Mouse (Mus musculus): ENCODE results near the gene Tesc. TPM values are rescaled to one million over a fixed set of nuclear protein-coding genes. Genes with fewer than 3 reads are reported as not detected.

Gene Tesc
- total and polyA plus RNA-seq, 3 experiments: 0.34 to 0.80 TPM; not detected in 1

DNA sequence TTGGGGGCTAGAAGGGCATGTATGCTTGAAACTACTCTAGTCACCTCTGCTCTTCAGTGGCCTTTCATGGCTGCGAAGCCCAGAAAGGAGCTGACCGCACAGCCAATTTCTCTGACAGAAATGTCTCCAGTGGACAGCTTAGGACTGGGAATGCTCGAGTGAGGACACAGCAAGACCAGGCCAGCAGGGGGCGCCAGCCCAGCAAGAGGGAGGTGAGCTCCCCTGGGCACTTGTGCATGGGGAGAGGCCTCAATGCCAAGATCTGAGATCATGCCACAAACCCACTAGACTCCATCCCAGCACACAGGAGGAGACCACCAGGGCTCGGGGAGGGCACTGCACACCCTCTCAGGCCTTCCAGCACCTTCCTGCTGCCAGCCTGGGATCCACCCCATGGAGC is 39.3 kb downstream of the Tesc start:
- no peak overlapping the region for H3K4me2 ChIP-seq (ENCODE audit: insufficient read depth, low read depth, poor library complexity, severe bottlenecking)
- H3K4me3 ChIP-seq (replicated peaks in 1 of 3; ENCODE audit: low read depth in 2 of 3, low read length in 2 of 3, poor library complexity in 1 of 3): no peak overlapping the region
- H3K79me2 ChIP-seq (replicated peaks; ENCODE audit: control insufficient read depth, extremely low read depth, insufficient read depth, poor library complexity, severe bottlenecking): no peaks in the 10 kb centered on the region
- peak; percentile 51 for DNase-seq (ENCODE audit: extremely low read depth)
- peaks cover 67 to 94% of the 10 kb centered on the region in 2 experiments for H3K36me3 ChIP-seq (replicated peaks in 1 of 2; ENCODE audit: control insufficient read depth in 1 of 2, insufficient read depth in 1 of 2, low read length in 1 of 2)
- in situ Hi-C loops (cut with MboI; ENCODE audit: low pct_ligation_motif_present, low pct_unique_long_range_greater_than_20kb, low sequenced_read_pairs) (no loop called here), dilution Hi-C loops (cut with MboI; ENCODE audit: extremely low pct_ligation_motif_present, extremely low pct_unique_long_range_greater_than_20kb, low sequenced_read_pairs) (no loop called here)
- no peak overlapping the region for H3K9ac ChIP-seq (ENCODE audit: insufficient read depth, low read depth)
- H3K9me3 ChIP-seq (replicated peaks; ENCODE audit: low read length): no peaks in the 10 kb centered on the region
- TF ChIP-seq RAD21 (IDR thresholded peaks at IDR 0.05; ENCODE audit: low read depth, low read length) (peak; percentile 28), SMC3 (IDR thresholded peaks at IDR 0.05; ENCODE audit: low read depth, low read length) (peak; percentile 42; the same call in 1 of the 2 replicates), CTCF (conservative IDR thresholded peaks at IDR 0.05 in 1 of 2, IDR thresholded peaks at IDR 0.05 in 1 of 2; ENCODE audit: low read depth in 2 of 2, low read length in 2 of 2) (peak; percentile 67 to 73), NRF1 (IDR thresholded peaks at IDR 0.05; ENCODE audit: low read depth, low read length) (no peak), SIN3A (IDR thresholded peaks at IDR 0.05; ENCODE audit: low read length) (no peak)
- peaks cover 0 to 6% of the 10 kb centered on the region in 2 experiments; a peak in 2 of 4 replicates for H3K4me1 ChIP-seq (ENCODE audit: control insufficient read depth in 1 of 2, insufficient read depth in 2 of 2)
- H3K27me3 ChIP-seq (replicated peaks): no peaks in the 10 kb centered on the region
- H3K27ac ChIP-seq (ENCODE audit: insufficient read depth, low read depth): no peak overlapping the region

DNA sequence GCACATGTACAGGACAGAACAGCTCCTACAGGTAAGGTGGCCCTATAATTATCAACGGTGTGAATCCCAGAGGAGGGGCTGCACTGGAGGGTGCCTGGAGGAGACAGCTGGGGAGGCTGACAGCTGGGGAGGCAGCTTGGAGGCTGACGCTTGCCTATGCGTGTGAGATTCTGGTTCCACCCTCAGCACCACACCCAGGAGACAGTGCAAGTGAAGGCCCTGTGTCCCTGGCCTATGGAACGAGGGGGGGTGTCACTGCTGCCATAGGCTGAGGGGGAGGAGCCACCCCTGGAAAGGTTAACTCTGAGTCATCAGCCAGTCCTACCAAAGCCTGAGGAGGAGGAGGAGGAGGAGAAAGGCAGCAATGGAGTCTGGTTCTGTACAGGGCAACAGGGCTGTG is 40.0 kb downstream of the Tesc start:
- in situ Hi-C loops (cut with MboI; ENCODE audit: low pct_ligation_motif_present, low pct_unique_long_range_greater_than_20kb, low sequenced_read_pairs): no loop called here
- TF ChIP-seq NRF1 (IDR thresholded peaks at IDR 0.05; ENCODE audit: low read depth, low read length) (no peak), TBP (conservative IDR thresholded peaks at IDR 0.05; ENCODE audit: low read depth, low read length) (no peak), MYC (IDR thresholded peaks at IDR 0.05; ENCODE audit: low read depth, low read length) (no peak), E2F4 (IDR thresholded peaks at IDR 0.05; ENCODE audit: insufficient replicate concordance, low read depth, low read length) (no peak), ELF1 (IDR thresholded peaks at IDR 0.05; ENCODE audit: low read depth, low read length) (no peak), ZNF384 (IDR thresholded peaks at IDR 0.05; ENCODE audit: low read depth, low read length) (no peak), MAX (IDR thresholded peaks at IDR 0.05; ENCODE audit: low read length) (no peak), BHLHE40 (IDR thresholded peaks at IDR 0.05; ENCODE audit: low read depth, low read length) (no peak), HCFC1 (IDR thresholded peaks at IDR 0.05; ENCODE audit: low read depth, low read length) (no peak), POLR2AphosphoS2 (IDR thresholded peaks at IDR 0.05; ENCODE audit: low read depth, low read length) (no peak), MAFK (IDR thresholded peaks at IDR 0.05; ENCODE audit: insufficient replicate concordance, low read length) (no peak), GABPA (IDR thresholded peaks at IDR 0.05; ENCODE audit: insufficient replicate concordance, low read depth, low read length) (no peak), USF2 (conservative IDR thresholded peaks at IDR 0.05; ENCODE audit: low read depth, low read length) (no peak), TCF12 (IDR thresholded peaks at IDR 0.05; ENCODE audit: low read depth, low read length) (no peak), ETS1 (conservative IDR thresholded peaks at IDR 0.05; ENCODE audit: low read depth, low read length) (no peak), PAX5 (IDR thresholded peaks at IDR 0.05; ENCODE audit: low read length) (no peak), JUN (IDR thresholded peaks at IDR 0.05; ENCODE audit: insufficient read depth, low read depth, low read length) (no peak)
- peaks cover 70 to 95% of the 10 kb centered on the region in 2 experiments for H3K36me3 ChIP-seq (replicated peaks in 1 of 2; ENCODE audit: control insufficient read depth in 1 of 2, insufficient read depth in 1 of 2, low read length in 1 of 2)
- DNase-seq (ENCODE audit: extremely low read depth): no peak
- no peaks in the 10 kb centered on the region for H3K27me3 ChIP-seq (replicated peaks)
- no peak overlapping the region for H3K27ac ChIP-seq (ENCODE audit: insufficient read depth, low read depth)
- H3K4me1 ChIP-seq (ENCODE audit: control insufficient read depth in 1 of 2, insufficient read depth in 2 of 2): peaks cover 0 to 6% of the 10 kb centered on the region in 2 experiments; a peak in 2 of 4 replicates
- no peak overlapping the region for H3K9ac ChIP-seq (ENCODE audit: insufficient read depth, low read depth)
- no peaks in the 10 kb centered on the region for H3K9me3 ChIP-seq (replicated peaks; ENCODE audit: low read length)
- H3K4me3 ChIP-seq (replicated peaks in 1 of 3; ENCODE audit: low read depth in 2 of 3, low read length in 2 of 3, poor library complexity in 1 of 3): no peak overlapping the region
- dilution Hi-C loops (cut with MboI; ENCODE audit: extremely low pct_ligation_motif_present, extremely low pct_unique_long_range_greater_than_20kb, low sequenced_read_pairs): no loop called here
- no peaks in the 10 kb centered on the region for H3K79me2 ChIP-seq (replicated peaks; ENCODE audit: control insufficient read depth, extremely low read depth, insufficient read depth, poor library complexity, severe bottlenecking)
- no peak overlapping the region for H3K4me2 ChIP-seq (ENCODE audit: insufficient read depth, low read depth, poor library complexity, severe bottlenecking)

Measured in CH12.LX (cell line).